Comparison of ENCODE assay signal across 12 mouse cellular contexts in the genomic region with DNA sequence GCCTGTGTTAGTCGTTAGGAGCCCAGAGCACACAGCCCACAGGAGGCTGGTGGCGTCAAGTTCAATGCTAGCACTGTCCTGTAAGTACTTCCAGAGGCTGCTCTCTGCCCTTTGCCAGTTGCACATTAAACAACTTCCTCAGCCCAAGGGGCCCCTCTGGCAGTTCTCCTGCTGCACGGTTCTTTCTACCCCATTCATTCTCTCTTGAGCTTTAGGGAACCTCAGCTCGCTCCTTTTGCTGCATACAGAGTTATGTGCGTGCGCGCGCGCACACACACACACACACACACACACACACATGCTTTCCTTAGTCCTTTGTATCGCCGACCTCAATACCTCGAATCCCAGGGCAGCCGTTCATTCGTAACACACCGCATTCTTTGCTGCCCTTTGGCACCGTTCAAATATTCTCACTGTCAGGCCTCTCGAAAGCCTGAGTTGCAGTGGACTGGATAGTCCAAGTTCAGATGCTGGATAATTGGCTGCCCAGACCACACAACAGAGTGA. TPM values are rescaled to one million over a fixed set of nuclear protein-coding genes. Genes with fewer than 3 reads are reported as not detected.
DNase-seq lines count a peak whose midpoint lies in the region; ATAC-seq and TF ChIP-seq lines count a peak whose summit lies in the region.
"Had no signal": no experiment of that assay in that cellular context is flagged by ENCODE, and none has a peak within 500 bp of the region (broad histone marks: within the 10 kb centered on the region; RNA-seq: fewer than 3 reads in every experiment).

No protein-coding gene starts in this region.

- ATAC-seq in embryonic facial prominence, embryonic 15.5 days (ENCODE audit: insufficient number of reproducible peaks, low FRiP score, low TSS enrichment, low read depth): peak; percentile 22; the same call in 1 of the 2 replicates
- peak; percentile 82 for ATAC-seq in kidney, embryonic 16.5 days (ENCODE audit: low FRiP score, low TSS enrichment)
- no peak for ATAC-seq in neural tube, embryonic 11.5 days (ENCODE audit: insufficient read depth, low FRiP score, low TSS enrichment)
- no peak for ATAC-seq in inflammation-experienced regulatory T-cells, adult 6 months
- ATAC-seq: lung, postnatal 0 days had no signal

- no peak for DNase-seq in gastrocnemius, adult 2 months
- no peak for DNase-seq in gastrocnemius, postnatal 4 days (ENCODE audit: low spot score in 2 of 2)
- peak; percentile 42 for DNase-seq in neural tube, embryonic 11.5 days (ENCODE audit: low spot score)
- no peak for DNase-seq in cerebellum, adult 11-12 months
- no peak for DNase-seq in adrenal gland, postnatal 4 days (ENCODE audit: low spot score in 2 of 2)
- DNase-seq: heart, postnatal 36 days; thymus, postnatal 36 days had no signal

- H3K27me3 ChIP-seq in embryonic facial prominence, embryonic 15.5 days: no peaks in the 10 kb centered on the region
- no peaks in the 10 kb centered on the region for H3K27me3 ChIP-seq in kidney, embryonic 16.5 days (ENCODE audit: insufficient read depth, low read length)
- no peaks in the 10 kb centered on the region for H3K27me3 ChIP-seq in neural tube, embryonic 11.5 days (ENCODE audit: control insufficient read depth, insufficient read depth, low read length)

- no peaks in the 10 kb centered on the region for H3K9me3 ChIP-seq in embryonic facial prominence, embryonic 15.5 days (replicated peaks)
- no peaks in the 10 kb centered on the region for H3K9me3 ChIP-seq in kidney, embryonic 16.5 days (ENCODE audit: low read length)
- H3K9me3 ChIP-seq in neural tube, embryonic 11.5 days (ENCODE audit: control insufficient read depth, low read length): no peaks in the 10 kb centered on the region

- intact Hi-C loops in gastrocnemius, adult 2 months (cut with DNase I): no loop called here

- H3K4me2 ChIP-seq in embryonic facial prominence, embryonic 15.5 days (replicated peaks): no peak overlapping the region
- no peak overlapping the region for H3K4me2 ChIP-seq in kidney, embryonic 16.5 days (replicated peaks; ENCODE audit: low read depth, low read length)
- H3K4me2 ChIP-seq in neural tube, embryonic 11.5 days (ENCODE audit: low read depth): no peak overlapping the region

- H3K9ac ChIP-seq in embryonic facial prominence, embryonic 15.5 days: no peak overlapping the region
- no peak overlapping the region for H3K9ac ChIP-seq in kidney, embryonic 16.5 days (replicated peaks; ENCODE audit: low read length)
- H3K9ac ChIP-seq in neural tube, embryonic 11.5 days (ENCODE audit: low read length): no peak overlapping the region

- H3K4me1 ChIP-seq in embryonic facial prominence, embryonic 15.5 days: peaks cover 10% of the 10 kb centered on the region
- H3K4me1 ChIP-seq in kidney, embryonic 16.5 days (ENCODE audit: insufficient read depth, low read length): peaks cover 44% of the 10 kb centered on the region
- H3K4me1 ChIP-seq in neural tube, embryonic 11.5 days (ENCODE audit: control insufficient read depth, insufficient read depth, low read length): peaks cover 8% of the 10 kb centered on the region; the same call in 1 of the 2 replicates

- no peaks in the 10 kb centered on the region for H3K36me3 ChIP-seq in embryonic facial prominence, embryonic 15.5 days
- no peaks in the 10 kb centered on the region for H3K36me3 ChIP-seq in kidney, embryonic 16.5 days (ENCODE audit: insufficient read depth, low read length)
- no peaks in the 10 kb centered on the region for H3K36me3 ChIP-seq in neural tube, embryonic 11.5 days (ENCODE audit: control insufficient read depth, insufficient read depth, low read length)

- no peak for TF ChIP-seq CTCF in gastrocnemius, adult 2 months (IDR thresholded peaks at IDR 0.05)

- H3K27ac ChIP-seq in gastrocnemius, adult 2 months: peak overlapping the region; percentile 79; the same call in 1 of the 2 replicates
- H3K27ac ChIP-seq in embryonic facial prominence, embryonic 15.5 days (replicated peaks): no peak overlapping the region
- peak overlapping the region; percentile 58 for H3K27ac ChIP-seq in kidney, embryonic 16.5 days (ENCODE audit: low read length)
- H3K27ac ChIP-seq in neural tube, embryonic 11.5 days (ENCODE audit: low read depth, low read length): 0 out of 2 replicates have a peak overlapping the region, but pooled peaks have one; percentile 42

- no peak overlapping the region for H3K4me3 ChIP-seq in gastrocnemius, adult 2 months
- H3K4me3 ChIP-seq in embryonic facial prominence, embryonic 15.5 days (replicated peaks): no peak overlapping the region
- no peak overlapping the region for H3K4me3 ChIP-seq in kidney, embryonic 16.5 days (ENCODE audit: low read length)
- H3K4me3 ChIP-seq in neural tube, embryonic 11.5 days (ENCODE audit: low read depth, low read length): no peak overlapping the region

- WGBS in embryonic facial prominence, embryonic 15.5 days: 44% methylated on average over 17 of the region's 17 CpGs
- WGBS in kidney, embryonic 16.5 days: 41% methylated on average over 17 of the region's 17 CpGs
- whole genome bisulfite sequencing in neural tube, embryonic 11.5 days: 46% methylated on average over 17 of the region's 17 CpGs

RNA-seq across cellular contexts. Expression of a gene that starts 45.2 kb away (rescaled TPM):
- total RNA-seq in gastrocnemius, adult 2 months (2021): not detected
- not detected for total RNA-seq in gastrocnemius, postnatal 4 days (2021)
- 31.0 and 33.3 TPM in 2 replicates for polyA plus RNA-seq in embryonic facial prominence, embryonic 15.5 days (2015; fragmentation: Nextera tagmentation; extraction: Ambion mirVana)
- 4.6 and 5.6 TPM in 2 replicates for polyA plus RNA-seq in kidney, embryonic 16.5 days (2015; fragmentation: Nextera tagmentation; extraction: Ambion mirVana)
- not detected in 2 replicates for polyA plus RNA-seq in neural tube, embryonic 11.5 days (2014; fragmentation: Nextera tagmentation; extraction: Ambion mirVana)
- polyA plus RNA-seq in inflammation-experienced regulatory T-cells, adult 6 months (2017; shearing (Covaris generic)): 10 to 100 TPM in 2 of 3 experiments, not detected in 1; 14.2 to 23.9 TPM
- total RNA-seq in adrenal gland, postnatal 4 days (2021): not detected
- total RNA-seq: heart, postnatal 36 days had no signal
- polyA plus RNA-seq: C2C12 had no signal

Comparison
In these comparisons a context has a peak if more than half of its experiments do, and no peak if none do; other contexts are left out.
1. ATAC-seq: peak in embryonic facial prominence, embryonic 15.5 days (single experiment) and kidney, embryonic 16.5 days (single experiment); none in neural tube, embryonic 11.5 days (single experiment) and inflammation-experienced regulatory T-cells, adult 6 months (single experiment).